In the genomic region with DNA sequence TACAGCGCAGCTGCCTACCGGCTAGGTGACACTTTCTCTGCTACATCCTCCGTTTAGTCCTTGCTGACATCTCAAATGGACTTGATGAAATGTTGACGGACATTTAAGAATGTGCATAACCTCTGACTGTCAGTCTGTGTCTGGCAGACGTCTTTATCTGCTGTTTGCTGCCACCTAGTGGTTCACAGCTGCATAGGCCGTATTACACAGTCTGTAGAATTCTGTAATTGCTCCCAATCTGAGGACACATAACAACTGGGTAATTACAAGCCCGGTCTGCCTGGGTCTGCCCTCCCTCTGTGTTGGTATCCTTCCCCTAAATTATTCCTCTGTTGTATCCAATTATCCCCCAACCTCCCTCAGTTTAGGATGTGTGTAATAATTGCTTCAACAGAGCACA, we compare ENCODE assay signal across 10 mouse cellular contexts. TPM values are rescaled to one million over a fixed set of nuclear protein-coding genes. Genes with fewer than 3 reads are reported as not detected.
A peak's percentile ranks its signal among the peaks of the same experiment; 100 is the strongest.
DNase-seq lines count a peak whose midpoint lies in the region; ATAC-seq and TF ChIP-seq lines count a peak whose summit lies in the region.
"Had no signal": no experiment of that assay in that cellular context is flagged by ENCODE, and none has a peak within 500 bp of the region (broad histone marks: within the 10 kb centered on the region; RNA-seq: fewer than 3 reads in every experiment).

No protein-coding gene starts in this region.

- H3K4me1 ChIP-seq in limb, embryonic 10.5 days, result 0 out of 2 replicates have a peak, but pooled peaks cover 3% of the 10 kb centered on the region
- no peaks in the 10 kb centered on the region for H3K4me1 ChIP-seq in neural tube, embryonic 11.5 days (ENCODE audit: control insufficient read depth, insufficient read depth, low read length)
- peaks cover 4% of the 10 kb centered on the region for H3K4me1 ChIP-seq in testis, adult 2 months (ENCODE audit: control insufficient read depth, insufficient read depth, low read length)
- H3K4me1 ChIP-seq: stomach, embryonic 15.5 days had no signal

- no peak overlapping the region for H3K4me3 ChIP-seq in limb, embryonic 10.5 days
- H3K4me3 ChIP-seq in neural tube, embryonic 11.5 days (ENCODE audit: low read depth, low read length), result no peak overlapping the region
- no peak overlapping the region for H3K4me3 ChIP-seq in testis, adult 2 months (ENCODE audit: control insufficient read depth, low read depth, low read length)
- H3K4me3 ChIP-seq: erythroblast, embryonic 14.5 days; stomach, embryonic 15.5 days had no signal

- no peaks in the 10 kb centered on the region for H3K9me3 ChIP-seq in limb, embryonic 10.5 days (replicated peaks)
- no peaks in the 10 kb centered on the region for H3K9me3 ChIP-seq in neural tube, embryonic 11.5 days (ENCODE audit: control insufficient read depth, low read length)
- H3K9me3 ChIP-seq: stomach, embryonic 15.5 days had no signal

- 16% methylated on average over 7 of the region's 7 CpGs for WGBS in limb, embryonic 10.5 days
- 11% methylated on average over 7 of the region's 7 CpGs for WGBS in neural tube, embryonic 11.5 days

- TF ChIP-seq CTCF in testis, adult 2 months (IDR thresholded peaks at IDR 0.05; ENCODE audit: control insufficient read depth, insufficient read depth, insufficient replicate concordance, low read depth, low read length), result peak; percentile 24; the same call in 1 of the 2 replicates

- peaks cover 13% of the 10 kb centered on the region; the same call in 1 of the 2 replicates for H3K27me3 ChIP-seq in limb, embryonic 10.5 days (ENCODE audit: low read depth, poor library complexity, severe bottlenecking)
- H3K27me3 ChIP-seq in neural tube, embryonic 11.5 days (ENCODE audit: control insufficient read depth, insufficient read depth, low read length), result no peaks in the 10 kb centered on the region
- no peaks in the 10 kb centered on the region for H3K27me3 ChIP-seq in testis, adult 2 months (ENCODE audit: control insufficient read depth, insufficient read depth, low read length)

- no peak for TF ChIP-seq POLR2A in testis, adult 2 months (IDR thresholded peaks at IDR 0.05; ENCODE audit: control insufficient read depth, low read depth, low read length)

- no peak overlapping the region for H3K9ac ChIP-seq in neural tube, embryonic 11.5 days (ENCODE audit: low read length)
- H3K9ac ChIP-seq: stomach, embryonic 15.5 days had no signal

- ATAC-seq in activated CD4-positive, CD25-positive, alpha-beta regulatory T cell, adult 4 months, result peak; percentile 68
- peak; percentile 92 for ATAC-seq in common myeloid progenitor, adult 5-6 weeks (replicated peaks; ENCODE audit: low read depth, poor library complexity, severe bottlenecking)
- ATAC-seq in neural tube, embryonic 11.5 days (ENCODE audit: insufficient read depth, low FRiP score, low TSS enrichment), result no peak

- H3K27ac ChIP-seq in limb, embryonic 10.5 days, result no peak overlapping the region
- no peak overlapping the region for H3K27ac ChIP-seq in neural tube, embryonic 11.5 days (ENCODE audit: low read depth, low read length)
- no peak overlapping the region for H3K27ac ChIP-seq in testis, adult 2 months (ENCODE audit: control insufficient read depth, insufficient read depth, low read depth, low read length)
- H3K27ac ChIP-seq: stomach, embryonic 15.5 days had no signal

- H3K4me2 ChIP-seq in neural tube, embryonic 11.5 days (ENCODE audit: low read depth), result no peak overlapping the region
- H3K4me2 ChIP-seq: stomach, embryonic 15.5 days had no signal

- H3K36me3 ChIP-seq in limb, embryonic 10.5 days, result no peaks in the 10 kb centered on the region
- H3K36me3 ChIP-seq in neural tube, embryonic 11.5 days (ENCODE audit: control insufficient read depth, insufficient read depth, low read length), result no peaks in the 10 kb centered on the region
- no peaks in the 10 kb centered on the region for H3K36me3 ChIP-seq in testis, adult 2 months (ENCODE audit: control insufficient read depth, insufficient read depth, low read length)
- H3K36me3 ChIP-seq: stomach, embryonic 15.5 days had no signal

- peak; percentile 57 to 59 for DNase-seq in B cell, adult 2 months
- DNase-seq in gastrocnemius, postnatal 10 days, result peak; percentile 56
- DNase-seq in kidney, adult 8-10 months, result peak; percentile 34 to 72
- DNase-seq in limb, embryonic 10.5 days (ENCODE audit: low spot score), result peak; percentile 70
- peak; percentile 59 for DNase-seq in neural tube, embryonic 11.5 days (ENCODE audit: low spot score)

RNA-seq across cellular contexts. Expression of gene Gm17087, which starts 31.0 kb away (rescaled TPM):
- 1 to 10 TPM in 1 of 2 experiments, not detected in 1; 4.2 TPM for polyA plus RNA-seq in activated CD4-positive, CD25-positive, alpha-beta regulatory T cell, adult 4 months (2017; shearing (Covaris generic))
- total RNA-seq in common myeloid progenitor, adult 5-6 weeks (2017), result not detected in 2 replicates
- not detected for total RNA-seq in gastrocnemius, postnatal 10 days (2021)
- not detected in 2 replicates for polyA plus RNA-seq in limb, embryonic 10.5 days (2016; fragmentation: Nextera tagmentation; extraction: Ambion mirVana)
- not detected in 2 replicates for polyA plus RNA-seq in neural tube, embryonic 11.5 days (2014; fragmentation: Nextera tagmentation; extraction: Ambion mirVana)
- polyA plus RNA-seq in testis, adult 2 months (2012; rRNA removed), result not detected in 2 replicates
- polyA plus RNA-seq: erythroblast, embryonic 14.5 days had no signal
